Mouse (Mus musculus): ENCODE results near the gene AI854703. TPM values are rescaled to one million over a fixed set of nuclear protein-coding genes. Genes with fewer than 3 reads are reported as not detected.

Gene AI854703
- polyA plus RNA-seq, 3 experiments from 2014 or later = 0.40 to 2.2 (median 2.1) TPM

DNA sequence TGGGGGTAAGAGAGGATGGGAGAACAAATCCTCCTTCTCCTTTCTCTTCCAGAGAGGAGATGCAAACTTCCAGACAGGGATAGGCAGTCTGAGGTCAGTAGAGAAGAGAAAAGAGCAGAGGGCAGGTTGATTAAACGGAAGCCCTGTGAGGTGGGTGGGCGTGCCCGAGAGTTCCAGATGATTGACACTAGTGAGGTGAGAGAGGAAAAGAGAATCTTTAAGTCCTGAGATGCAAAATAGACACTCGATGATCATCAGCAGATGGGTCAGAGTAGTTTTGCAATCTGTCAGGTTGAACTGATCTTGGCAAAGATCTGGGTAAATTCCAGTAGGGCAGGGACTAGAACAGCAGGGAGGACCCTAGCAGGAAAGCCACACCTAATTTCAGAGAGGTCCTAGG, 38.2 kb downstream of the AI854703 start:
- ATAC-seq = peak; percentile 52

DNA sequence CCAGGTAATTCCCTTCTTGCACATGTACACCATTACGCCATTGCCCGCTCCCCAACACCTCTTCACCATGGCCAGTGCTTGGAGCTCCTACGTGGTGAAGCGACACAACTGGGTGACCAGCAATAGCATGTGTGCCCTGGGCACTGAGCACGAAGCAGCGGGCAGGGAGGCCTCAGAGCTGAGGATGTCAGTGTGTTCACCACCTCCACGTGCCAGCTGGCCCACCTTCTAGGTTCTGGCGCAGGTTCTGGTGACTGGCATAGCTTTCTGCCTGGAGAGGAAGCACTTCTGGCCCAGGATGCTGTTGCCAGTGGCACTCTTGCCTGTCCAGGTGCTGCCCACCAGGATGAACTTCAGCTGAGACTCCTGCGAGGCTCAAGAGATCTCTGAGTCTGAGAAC, 38.9 kb downstream of the AI854703 start:
- ATAC-seq = no peak

DNA sequence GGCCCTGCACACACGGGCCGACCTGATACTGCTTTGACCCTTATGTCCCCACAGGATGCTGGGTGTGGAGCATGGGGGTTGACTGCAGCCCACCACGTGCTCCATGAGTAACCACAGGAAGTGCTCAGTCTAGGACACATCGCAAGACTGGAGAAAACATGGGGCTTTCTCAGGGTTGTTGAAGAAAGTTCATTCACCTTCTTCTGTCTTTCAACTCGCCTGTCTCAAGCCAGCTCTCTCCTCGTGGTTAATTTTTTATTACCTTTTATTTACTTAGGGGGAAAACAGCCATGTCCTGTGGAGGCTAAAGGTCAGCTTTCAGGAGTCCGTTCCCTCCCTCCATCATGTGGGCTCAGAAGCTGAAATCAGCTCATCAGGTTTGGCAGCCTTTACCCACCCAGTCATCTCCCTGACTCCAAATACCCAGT, 39.6 kb downstream of the AI854703 start:
- ATAC-seq = peak; percentile 69

DNA sequence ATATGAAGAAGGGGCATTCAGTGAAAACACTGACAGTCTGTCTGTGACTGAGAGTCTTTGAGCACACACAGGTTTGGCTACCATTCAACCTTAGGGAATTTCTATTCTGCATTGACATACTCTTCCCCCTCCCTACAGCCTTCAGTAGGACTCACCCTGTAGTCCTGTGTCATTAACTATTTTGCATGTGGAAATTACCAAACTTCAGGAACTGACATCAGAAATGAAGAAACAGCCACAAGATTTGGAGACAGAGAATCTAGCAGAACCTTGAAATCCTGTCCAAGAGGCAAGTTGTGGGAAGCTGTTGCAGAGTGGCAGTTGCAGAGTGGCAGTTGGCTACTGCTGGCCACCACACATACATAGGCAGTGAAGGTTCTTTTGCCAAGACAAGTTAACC, 41.5 kb downstream of the AI854703 start:
- ATAC-seq = no peak

DNA sequence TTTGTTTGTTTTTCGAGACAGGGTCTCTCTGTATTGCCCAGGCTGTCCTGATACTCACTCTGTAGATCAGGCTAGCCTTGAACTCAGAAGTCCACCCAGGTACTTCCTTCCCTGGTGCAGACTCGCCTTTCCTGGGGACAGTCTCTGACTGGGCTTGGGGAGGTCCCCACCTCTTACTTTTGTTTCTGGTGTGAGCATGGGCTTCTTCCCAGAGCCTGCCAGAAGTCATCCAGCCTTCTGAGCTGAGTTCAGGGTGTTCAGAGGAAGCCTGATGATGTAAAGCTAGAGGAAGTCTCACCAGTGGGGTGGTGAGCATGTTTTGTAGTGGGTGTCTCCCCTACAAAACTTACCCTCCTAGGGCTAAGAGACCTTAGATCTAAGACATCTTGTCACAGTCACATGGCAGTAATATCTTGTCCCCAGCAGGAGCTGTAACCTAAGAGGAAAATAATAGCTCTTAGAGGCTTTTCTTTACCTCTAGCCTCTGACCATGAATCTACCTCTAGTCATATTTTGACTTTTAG, 42.9 kb downstream of the AI854703 start:
- ATAC-seq = peak; percentile 16

DNA sequence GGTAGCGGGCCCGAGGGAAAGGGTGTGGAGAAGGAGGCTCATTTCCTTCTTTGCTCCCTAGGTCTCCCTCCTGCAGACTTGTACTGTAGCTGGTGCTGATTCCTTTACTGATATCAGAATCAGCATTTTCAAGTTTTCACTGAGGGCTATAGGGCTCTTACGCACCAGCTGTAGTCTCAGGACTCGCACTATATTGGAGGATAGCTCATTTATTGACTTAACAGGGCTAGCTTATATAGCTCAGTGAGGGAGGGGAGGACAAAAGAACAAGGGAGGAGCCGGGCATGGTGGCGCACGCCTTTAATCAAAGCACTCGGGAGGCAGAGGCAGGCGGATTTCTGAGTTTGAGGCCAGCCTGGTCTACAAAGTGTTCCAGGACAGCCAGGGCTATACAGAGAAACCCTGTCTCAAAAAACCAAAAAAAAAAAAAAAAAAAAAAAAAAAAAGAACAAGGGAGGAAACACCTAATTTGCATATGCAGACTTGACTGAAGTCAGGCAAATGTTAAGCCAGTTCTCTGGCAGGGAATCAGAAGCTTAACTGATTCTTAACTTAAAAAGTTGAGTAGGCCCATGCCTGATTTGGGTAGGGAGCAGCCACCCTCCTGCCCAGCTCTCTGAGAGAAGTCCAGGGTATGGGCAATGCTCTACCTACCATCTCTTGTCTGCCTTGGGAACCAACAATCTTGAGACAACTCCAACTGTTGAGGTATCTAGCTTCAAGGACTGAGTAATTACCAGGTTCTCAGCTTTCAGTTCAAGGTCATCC, 47.9 kb downstream of the AI854703 start:
- peak; percentile 47 for ATAC-seq

DNA sequence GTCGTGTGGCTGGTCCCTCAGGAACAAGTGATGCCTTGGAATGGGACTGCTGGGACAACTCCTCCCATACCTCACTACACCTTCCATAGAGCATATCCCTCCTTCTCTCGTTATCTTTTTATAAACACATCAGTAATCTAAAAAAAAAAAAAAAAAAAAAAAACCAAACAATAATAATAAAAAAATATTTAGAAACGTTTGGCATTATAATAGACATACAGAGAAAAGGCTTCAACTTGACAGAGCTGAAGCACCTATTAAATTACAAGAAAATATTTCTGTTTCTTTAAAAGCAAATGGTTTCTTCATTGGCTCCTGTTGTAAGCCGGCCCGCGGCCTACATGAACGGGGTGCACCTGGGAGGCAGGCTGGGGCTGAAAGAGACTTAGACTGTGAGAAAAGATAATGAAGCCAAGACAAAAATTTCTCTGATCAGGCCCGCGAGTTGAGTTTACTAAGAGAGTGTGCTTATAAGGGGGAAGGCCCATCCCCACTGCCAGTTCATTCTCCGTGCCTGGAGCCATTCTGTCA, 48.9 kb downstream of the AI854703 start:
- no peak for ATAC-seq

DNA sequence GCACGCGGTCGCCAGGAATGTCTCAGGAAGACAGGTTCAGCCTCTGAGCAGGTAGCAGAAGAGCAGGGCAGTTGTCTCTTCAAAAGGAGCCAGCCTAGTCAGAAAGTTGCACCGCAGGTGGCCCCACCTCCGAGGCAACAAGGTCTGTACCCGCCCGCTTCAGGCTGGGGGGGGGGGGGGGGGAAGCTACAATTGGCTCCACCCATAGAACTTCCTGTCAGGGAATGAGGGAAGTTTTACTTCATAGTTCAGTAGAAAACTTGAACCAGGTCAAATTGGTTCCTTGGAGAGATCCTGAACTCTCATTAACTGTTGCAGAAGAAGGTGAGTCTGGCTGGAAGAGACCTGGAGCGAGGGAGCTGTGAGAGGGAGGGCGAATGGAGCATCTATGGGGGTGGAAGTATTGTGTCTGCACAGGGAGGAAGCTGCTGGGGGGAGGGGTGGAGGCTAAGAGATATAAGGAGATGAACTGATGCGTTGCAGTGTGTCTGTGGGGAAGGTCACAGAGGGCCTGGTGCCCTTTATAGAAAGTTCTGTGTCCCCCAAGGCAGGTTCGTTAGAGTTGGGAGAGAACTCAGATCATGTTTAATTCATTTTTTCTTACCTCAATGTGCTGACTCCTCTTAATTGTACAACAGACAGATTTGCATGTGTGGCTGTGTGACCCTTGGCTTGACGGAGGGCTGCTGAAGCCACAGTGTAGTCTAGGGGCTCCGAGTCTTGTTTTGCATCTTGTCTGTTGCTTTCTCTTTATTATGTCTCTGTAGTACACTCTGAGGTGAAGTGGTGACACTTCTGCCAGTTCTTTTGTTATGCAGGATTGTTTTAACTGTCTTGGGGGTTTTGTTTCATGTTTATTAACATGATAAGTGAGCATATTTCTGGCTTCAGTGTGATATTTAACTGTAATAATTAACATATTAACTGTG, 49.6 kb downstream of the AI854703 start, which contains the start of gene Gimap9:
Gimap9 (plus strand) TSS at position 199 of the 929 bp plus-strand sequence.
- peak; percentile 58 for ATAC-seq

DNA sequence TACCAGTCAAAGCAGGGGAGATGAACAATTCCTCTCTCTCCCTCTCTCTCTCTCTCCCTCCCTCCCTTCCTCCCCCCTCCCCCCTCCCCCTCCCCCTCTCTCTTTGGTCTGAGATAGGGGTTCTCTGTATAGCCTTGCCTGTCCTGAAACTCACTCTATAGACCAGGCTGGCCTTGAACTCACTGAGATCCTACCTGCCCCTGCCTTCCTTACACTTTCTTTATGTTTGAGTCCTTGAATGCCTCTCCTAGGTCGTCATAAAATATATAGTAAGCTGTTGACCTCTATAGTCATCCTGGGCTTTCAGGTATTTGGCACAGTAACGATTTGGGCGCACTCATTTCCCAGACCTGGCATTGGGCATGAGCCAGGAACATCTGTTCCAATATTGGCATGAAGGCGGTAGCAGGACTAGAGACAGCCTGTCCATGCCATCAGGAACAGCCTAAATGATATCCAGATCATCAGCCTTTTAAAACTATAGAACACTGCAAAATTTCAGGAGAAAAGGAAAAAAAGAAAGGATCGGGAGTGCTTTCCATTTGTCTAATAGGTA, 50.4 kb downstream of the AI854703 start:
- no peak for ATAC-seq

DNA sequence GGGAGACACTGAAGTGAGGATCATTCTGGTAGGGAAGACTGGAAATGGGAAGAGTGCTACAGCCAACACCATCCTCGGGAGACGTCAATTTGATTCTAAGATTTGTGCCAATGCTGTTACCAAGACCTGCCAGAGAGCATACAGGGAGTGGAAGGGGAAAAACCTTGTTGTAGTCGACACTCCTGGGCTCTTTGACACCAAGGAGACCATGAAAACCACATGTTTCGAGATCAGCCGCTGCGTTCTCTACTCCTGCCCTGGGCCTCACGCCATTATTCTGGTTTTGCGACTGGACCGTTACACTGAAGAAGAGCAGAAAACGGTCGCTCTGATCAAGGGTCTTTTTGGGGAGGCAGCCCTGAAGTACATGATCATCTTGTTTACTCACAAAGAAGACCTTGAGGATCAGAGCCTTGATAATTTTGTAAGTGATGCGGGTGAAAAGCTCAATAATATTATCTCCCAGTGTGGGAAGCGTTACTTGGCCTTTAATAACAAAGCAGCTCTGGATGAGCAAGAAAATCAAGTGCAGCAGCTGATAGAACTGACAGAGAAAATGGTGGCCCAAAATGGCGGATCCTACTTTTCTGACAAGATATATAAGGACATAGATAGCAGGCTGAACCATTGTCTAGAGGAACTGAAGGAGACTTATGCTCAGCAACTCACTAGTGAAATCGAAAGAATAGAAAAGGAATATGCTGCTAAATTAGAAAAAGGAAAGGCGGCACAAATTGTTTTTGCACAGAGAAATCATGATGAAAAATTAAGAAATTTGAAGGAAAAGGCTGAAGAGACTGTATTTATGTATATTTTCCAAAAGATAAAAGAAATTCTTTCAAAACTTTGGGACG, 51.2 kb downstream of the AI854703 start:
- no peak for ATAC-seq

DNA sequence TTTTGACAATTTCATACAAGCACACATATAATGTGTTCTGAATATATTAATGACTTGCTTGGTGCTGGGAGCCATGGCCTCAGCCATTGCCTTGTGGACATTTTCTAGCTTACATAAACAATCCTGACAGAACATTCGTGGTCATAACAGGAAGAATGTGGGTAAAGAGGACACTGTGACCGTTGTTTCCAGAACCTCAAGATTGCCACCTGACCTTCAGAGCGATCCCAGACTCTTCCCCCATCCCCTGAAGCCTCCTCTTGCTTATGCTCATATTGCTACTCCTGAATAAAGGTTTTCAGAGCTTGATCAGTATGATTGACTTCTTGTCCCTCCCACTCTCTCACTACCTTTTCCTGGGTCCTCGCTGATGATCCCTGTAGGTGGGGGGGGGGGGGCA, 51.8 kb downstream of the AI854703 start:
- ATAC-seq = no peak

DNA sequence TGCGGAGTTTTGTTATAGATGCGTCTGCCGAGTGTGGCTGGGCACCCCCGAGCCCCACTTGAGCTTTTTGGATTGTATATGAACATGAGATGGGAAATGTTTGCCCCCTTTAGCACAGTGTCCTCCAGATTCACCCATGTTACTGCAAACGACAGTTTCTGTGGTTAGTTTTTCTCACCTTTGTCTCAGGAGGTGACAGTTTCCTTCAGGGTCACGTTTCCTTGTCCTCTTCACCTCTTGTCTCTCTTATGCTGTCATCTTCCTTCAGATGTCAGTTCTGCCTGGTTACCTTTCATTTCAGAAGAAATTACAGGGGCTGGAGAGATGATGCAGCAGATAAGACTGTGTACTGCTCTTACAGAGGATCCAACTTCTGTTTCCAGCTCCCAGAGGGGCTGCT, 53.1 kb downstream of the AI854703 start:
- ATAC-seq = peak; percentile 12

DNA sequence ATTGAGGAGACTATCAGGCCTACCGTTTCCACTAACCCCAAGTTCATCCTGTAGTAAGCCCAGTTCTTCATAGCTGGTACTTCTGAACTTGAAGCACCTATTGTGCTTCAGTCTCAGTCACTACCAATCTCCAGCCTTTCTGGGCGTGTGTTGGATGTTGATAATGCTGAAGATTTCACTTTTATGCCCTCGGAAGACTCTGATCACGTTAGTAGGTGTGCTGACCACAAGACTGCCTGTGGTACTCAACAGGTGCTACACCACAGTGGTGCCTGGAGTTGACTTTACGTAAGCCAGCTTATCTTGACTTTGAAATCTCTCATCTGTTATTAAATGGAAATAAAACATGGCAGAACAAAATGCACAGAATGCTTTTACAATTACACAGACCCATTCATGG, 53.9 kb downstream of the AI854703 start:
- ATAC-seq = peak; percentile 42

DNA sequence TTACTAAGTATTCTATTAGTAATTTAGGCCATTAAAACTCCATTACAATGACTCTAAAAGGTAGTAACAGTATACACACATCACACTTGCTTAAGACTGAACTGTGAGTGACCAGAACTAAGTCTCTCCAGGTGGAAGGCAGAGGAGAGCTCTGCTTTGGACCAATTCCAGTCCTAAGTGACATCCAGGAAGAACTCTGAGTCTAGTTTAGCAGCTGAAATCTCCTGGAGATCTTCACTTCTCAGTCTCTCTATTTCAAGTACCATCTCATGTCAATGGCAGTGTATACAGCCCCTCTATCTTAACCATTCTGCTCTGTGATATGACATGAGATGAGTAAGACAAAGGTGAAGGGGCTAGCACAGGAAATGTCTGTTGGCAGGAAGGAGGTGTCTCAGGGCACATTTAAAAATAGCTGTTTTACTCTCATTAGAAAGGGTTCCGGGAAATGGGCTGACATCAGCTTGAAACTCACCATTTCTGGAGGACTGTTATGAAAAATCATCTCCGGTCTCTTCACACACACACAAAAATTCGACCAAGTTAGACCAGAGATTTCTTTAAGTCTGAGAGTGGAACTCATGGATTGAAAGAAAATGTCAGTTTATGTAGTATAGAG, 55.0 kb downstream of the AI854703 start:
- peak; percentile 59 for ATAC-seq

DNA sequence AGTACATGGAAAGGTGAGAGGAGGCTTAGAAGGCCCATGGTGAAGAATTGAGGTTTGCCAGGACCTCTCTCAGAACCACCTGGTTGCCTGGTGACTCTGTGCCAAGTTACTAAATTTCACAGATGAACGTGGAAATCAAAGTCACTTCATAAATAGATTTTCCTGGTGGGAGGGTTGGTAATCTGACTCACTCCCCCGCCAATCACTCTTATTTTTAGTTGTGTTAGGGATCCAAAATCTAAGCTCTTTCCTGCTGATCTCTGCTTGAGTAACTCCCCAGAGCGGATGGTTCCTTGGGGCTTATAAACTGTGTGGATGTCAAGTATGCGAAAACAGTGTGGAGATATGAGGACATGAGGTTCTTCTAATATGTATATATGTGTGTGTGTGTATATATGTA, 55.7 kb downstream of the AI854703 start:
- no peak for ATAC-seq

Other genes starting within 250 kb of the AI854703 start
- gene Krba1, start 231.2 kb upstream of the AI854703 start, polyA plus RNA-seq (2017; shearing (Covaris generic)) = 10 to 100 TPM in 2 of 3 experiments, 1 to 10 TPM in 1; 9.2 to 19.7 (median 12.2) TPM
- 10 to 100 TPM in 1 of 3 experiments, 1 to 10 TPM in 2; 4.5 to 10.4 (median 8.2) TPM for gene Zfp467, start 180.9 kb upstream of the AI854703 start, polyA plus RNA-seq (2017; shearing (Covaris generic))
- gene Sspo, start 178.5 kb upstream of the AI854703 start, polyA plus RNA-seq (2017; shearing (Covaris generic)) = 1 to 10 TPM in 1 of 3 experiments, under 1 TPM in 2; 0.54 to 1.2 (median 0.97) TPM
- under 1 TPM in 1 of 3 experiments, not detected in 2; 0.57 TPM for gene Atp6v0e2, start 89.1 kb upstream of the AI854703 start, polyA plus RNA-seq (2017; shearing (Covaris generic))
- gene Lrrc61, start 72.0 kb upstream of the AI854703 start, polyA plus RNA-seq (2017; shearing (Covaris generic)) = 10 to 100 TPM; 27.5 to 40.7 (median 30.3) TPM
- under 1 TPM in 1 of 3 experiments, not detected in 2; 0.35 TPM for gene Rarres2, start 54.0 kb upstream of the AI854703 start, polyA plus RNA-seq (2017; shearing (Covaris generic))
- not detected for gene Gm45021, start 37.2 kb upstream of the AI854703 start, polyA plus RNA-seq (2017; shearing (Covaris generic))
- 1 to 10 TPM; 2.7 to 6.3 (median 2.9) TPM for gene Repin1, start 32.9 kb upstream of the AI854703 start, polyA plus RNA-seq (2017; shearing (Covaris generic))
- gene Gm44965, start 32.8 kb upstream of the AI854703 start, polyA plus RNA-seq (2017; shearing (Covaris generic)) = 1 to 10 TPM in 1 of 3 experiments, not detected in 2; 2.7 TPM
- 1 to 10 TPM; 4.5 to 7.7 (median 7.3) TPM for gene Zfp775, start 24.7 kb upstream of the AI854703 start, polyA plus RNA-seq (2017; shearing (Covaris generic))
- 100 to 1,000 TPM; 134 to 165 (median 146) TPM for gene Gimap8, start 20.5 kb downstream of the AI854703 start, polyA plus RNA-seq (2017; shearing (Covaris generic))
- gene Gimap9, start 49.4 kb downstream of the AI854703 start, polyA plus RNA-seq (2017; shearing (Covaris generic)) = 100 to 1,000 TPM; 236 to 293 (median 290) TPM
- gene Gimap4, start 57.8 kb downstream of the AI854703 start, polyA plus RNA-seq (2017; shearing (Covaris generic)) = 1,000 to 10,000 TPM; 1,788 to 2,089 (median 1,869) TPM
- 1,000 to 10,000 TPM; 1,024 to 1,390 (median 1,261) TPM for gene Gimap6, start 81.5 kb downstream of the AI854703 start, polyA plus RNA-seq (2017; shearing (Covaris generic))
- 10 to 100 TPM; 58.9 to 85.2 (median 59.9) TPM for gene Gm28053, start 91.8 kb downstream of the AI854703 start, polyA plus RNA-seq (2017; shearing (Covaris generic))
- 100 to 1,000 TPM; 458 to 769 (median 564) TPM for gene Gimap7, start 91.9 kb downstream of the AI854703 start, polyA plus RNA-seq (2017; shearing (Covaris generic))
- 100 to 1,000 TPM; 353 to 386 (median 354) TPM for gene Gimap1, start 112.3 kb downstream of the AI854703 start, polyA plus RNA-seq (2017; shearing (Covaris generic))
- 100 to 1,000 TPM; 218 to 266 (median 236) TPM for gene Gimap5, start 119.4 kb downstream of the AI854703 start, polyA plus RNA-seq (2017; shearing (Covaris generic))
- gene Gimap3, start 144.1 kb downstream of the AI854703 start, polyA plus RNA-seq (2017; shearing (Covaris generic)) = 1,000 to 10,000 TPM; 1,096 to 1,768 (median 1,751) TPM
- 10 to 100 TPM; 13.3 to 32.6 (median 28.4) TPM for gene Tmem176a, start 214.2 kb downstream of the AI854703 start, polyA plus RNA-seq (2017; shearing (Covaris generic))
- gene Tmem176b, start 214.7 kb downstream of the AI854703 start, polyA plus RNA-seq (2017; shearing (Covaris generic)) = 10 to 100 TPM; 28.1 to 42.7 (median 29.5) TPM
- not detected for gene Aoc1, start 246.1 kb downstream of the AI854703 start, polyA plus RNA-seq (2017; shearing (Covaris generic))